8 mouse cellular contexts compared by ENCODE assay signal in the genomic region with DNA sequence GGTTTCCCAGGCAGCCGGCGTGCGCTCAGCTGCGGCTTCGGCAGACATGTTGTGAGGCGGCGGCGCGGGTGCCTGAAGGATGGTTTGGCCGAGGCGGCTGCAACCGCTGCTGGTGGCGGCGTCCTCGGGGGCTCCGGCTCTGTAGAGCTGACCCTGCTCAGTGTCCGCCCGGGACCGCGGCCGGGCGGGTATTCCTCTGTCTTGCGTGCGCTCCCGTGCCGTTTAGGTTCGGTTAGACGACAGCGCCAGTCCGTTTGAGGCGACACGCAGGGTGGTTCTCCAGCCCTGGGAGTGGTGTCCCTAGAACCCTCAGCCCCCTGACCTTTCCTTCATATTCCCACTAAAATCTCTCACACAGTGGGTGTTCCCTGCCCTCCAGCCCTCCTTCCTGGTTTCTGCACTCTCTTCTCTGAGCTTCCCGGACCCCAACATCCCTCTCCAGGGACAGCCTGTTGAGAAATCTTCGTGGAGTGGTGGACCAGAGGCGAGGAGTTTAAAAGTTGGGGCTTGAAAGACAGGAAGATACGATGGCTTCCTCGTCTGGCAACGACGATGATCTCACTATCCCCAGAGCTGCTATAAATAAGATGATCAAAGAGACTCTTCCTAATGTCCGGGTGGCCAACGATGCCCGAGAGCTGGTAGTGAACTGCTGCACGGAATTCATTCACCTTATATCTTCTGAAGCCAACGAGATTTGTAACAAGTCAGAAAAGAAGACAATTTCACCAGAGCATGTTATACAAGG. TPM values are rescaled to one million over a fixed set of nuclear protein-coding genes. Genes with fewer than 3 reads are reported as not detected.
A peak's percentile ranks its signal among the peaks of the same experiment; 100 is the strongest.
DNase-seq lines count a peak whose midpoint lies in the region; ATAC-seq and TF ChIP-seq lines count a peak whose summit lies in the region.

No protein-coding gene starts in this region.

- peak overlapping the region; percentile 96 for H3K27ac ChIP-seq in heart, embryonic 11.5 days (ENCODE audit: low read depth, low read length)
- H3K27ac ChIP-seq in hindbrain, embryonic 12.5 days: peak overlapping the region; percentile 91

- H3K4me1 ChIP-seq in heart, embryonic 11.5 days (ENCODE audit: control insufficient read depth, insufficient read depth, low read length): peaks cover 3% of the 10 kb centered on the region
- peaks cover 26% of the 10 kb centered on the region for H3K4me1 ChIP-seq in E14TG2a.4 (replicated peaks; ENCODE audit: low read depth, low read length)
- H3K4me1 ChIP-seq in hindbrain, embryonic 12.5 days: peaks cover 28% of the 10 kb centered on the region

- peak; percentile 67 for ATAC-seq in heart, embryonic 11.5 days (replicated peaks; ENCODE audit: insufficient number of reproducible peaks, low FRiP score, low TSS enrichment)
- ATAC-seq in hindbrain, embryonic 12.5 days (ENCODE audit: low FRiP score): peak; percentile 75
- ATAC-seq in cerebellum, adult (ENCODE audit: insufficient number of reproducible peaks, low FRiP score, low TSS enrichment): no peak; the same call in 1 of the 2 replicates

- H3K36me3 ChIP-seq in heart, embryonic 11.5 days (ENCODE audit: control insufficient read depth, insufficient read depth, low read length): no peaks in the 10 kb centered on the region
- peaks cover 32% of the 10 kb centered on the region for H3K36me3 ChIP-seq in E14TG2a.4 (ENCODE audit: insufficient read depth, low read length)
- no peaks in the 10 kb centered on the region for H3K36me3 ChIP-seq in hindbrain, embryonic 12.5 days

- H3K9ac ChIP-seq in heart, embryonic 11.5 days (ENCODE audit: low read depth, low read length): peak overlapping the region; percentile 98
- H3K9ac ChIP-seq in hindbrain, embryonic 12.5 days: peak overlapping the region; percentile 96

- TF ChIP-seq CTCF in E14TG2a.4 (conservative IDR thresholded peaks at IDR 0.05; ENCODE audit: low read length): no peak

- H3K9me3 ChIP-seq in heart, embryonic 11.5 days (replicated peaks; ENCODE audit: control insufficient read depth, low read length): no peaks in the 10 kb centered on the region
- H3K9me3 ChIP-seq in E14TG2a.4 (ENCODE audit: low read length): no peaks in the 10 kb centered on the region
- H3K9me3 ChIP-seq in hindbrain, embryonic 12.5 days (replicated peaks): no peaks in the 10 kb centered on the region

- peak overlapping the region; percentile 91 for H3K4me2 ChIP-seq in heart, embryonic 11.5 days
- H3K4me2 ChIP-seq in hindbrain, embryonic 12.5 days (replicated peaks): peak overlapping the region; percentile 94

- WGBS in heart, embryonic 11.5 days (ENCODE audit: insufficient replicate concordance): under 1% methylated on average over 43 of the region's 44 CpGs
- WGBS in hindbrain, embryonic 12.5 days: under 1% methylated on average over 44 of the region's 44 CpGs

- no peak for DNase-seq in heart, adult 18-20 months
- DNase-seq in embryo, embryonic 11 days: peak; percentile 5
- DNase-seq in lung, postnatal 36 days: peak; percentile 13
- no peak for DNase-seq in right cerebral cortex, postnatal 4 days

- no peaks in the 10 kb centered on the region for H3K27me3 ChIP-seq in heart, embryonic 11.5 days (ENCODE audit: control insufficient read depth, insufficient read depth, low read length)
- no peaks in the 10 kb centered on the region for H3K27me3 ChIP-seq in E14TG2a.4 (ENCODE audit: insufficient read depth, low read length)
- no peaks in the 10 kb centered on the region for H3K27me3 ChIP-seq in hindbrain, embryonic 12.5 days

- peak overlapping the region; percentile 99 for H3K4me3 ChIP-seq in heart, embryonic 11.5 days (ENCODE audit: low read depth, low read length)
- H3K4me3 ChIP-seq in E14TG2a.4 (replicated peaks; ENCODE audit: low read length): peak overlapping the region; percentile 99
- H3K4me3 ChIP-seq in hindbrain, embryonic 12.5 days: peak overlapping the region; percentile 79

RNA-seq across cellular contexts. Expression of a gene that starts 0.5 kb away (rescaled TPM):
- polyA plus RNA-seq in heart, embryonic 11.5 days (2014; fragmentation: Nextera tagmentation; extraction: Ambion mirVana): 32.8 and 36.5 TPM in 2 replicates
- 10 to 100 TPM; 19.3 to 21.5 TPM for total RNA-seq in heart, adult 18-20 months (2021)
- polyA plus RNA-seq in hindbrain, embryonic 12.5 days (2016; fragmentation: Nextera tagmentation; extraction: Ambion mirVana): 46.7 and 51.4 TPM in 2 replicates

RNA-seq across cellular contexts. Expression of a gene that starts 43.2 kb away (rescaled TPM):
- polyA plus RNA-seq in heart, embryonic 11.5 days (2014; fragmentation: Nextera tagmentation; extraction: Ambion mirVana): 3.4 and 3.7 TPM in 2 replicates
- 10 to 100 TPM; 10.1 to 12.5 TPM for total RNA-seq in heart, adult 18-20 months (2021)
- polyA plus RNA-seq in hindbrain, embryonic 12.5 days (2016; fragmentation: Nextera tagmentation; extraction: Ambion mirVana): 6.7 and 7.0 TPM in 2 replicates

Comparison
In these comparisons a context has a peak if more than half of its experiments do, and no peak if none do; other contexts are left out.
1. DNase-seq: peak in embryo, embryonic 11 days (single experiment) and lung, postnatal 36 days (single experiment); none in heart, adult 18-20 months (0 of 2) and right cerebral cortex, postnatal 4 days (single experiment).
2. Peak in every context shown above with its lines, with median percentiles within 50 percentile points of each other: H3K4me3 ChIP-seq.